Mouse (Mus musculus): ENCODE data around the gene Eepd1.

DNA sequence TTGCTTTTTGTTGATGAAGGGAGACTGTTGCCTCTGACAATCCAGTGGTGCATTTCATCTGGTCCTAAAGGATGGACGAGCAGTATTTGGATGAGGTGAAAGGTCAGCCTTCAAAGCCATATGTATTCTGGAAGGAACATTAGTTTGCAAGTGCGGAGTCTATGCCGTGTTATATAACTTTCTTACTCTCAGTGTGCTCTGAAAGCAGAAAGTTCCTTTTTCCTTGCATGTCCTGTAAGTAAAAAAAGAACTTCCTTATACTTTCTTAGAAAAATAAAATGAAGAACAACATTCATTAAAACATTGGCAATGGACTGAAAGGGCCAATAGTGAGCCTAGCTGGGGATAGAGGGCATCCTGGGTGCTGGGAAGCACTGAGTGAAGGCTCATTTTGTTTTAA lies 50.8 kb downstream of the Eepd1 start:
- no peak for TF ChIP-seq CTCF (IDR thresholded peaks at IDR 0.05; ENCODE audit: borderline replicate concordance, control insufficient read depth, extremely low read depth, insufficient read depth, low read length, poor library complexity)
- no peak for TF ChIP-seq POLR2A (IDR thresholded peaks at IDR 0.05; ENCODE audit: control insufficient read depth, extremely low read depth, insufficient read depth, low read length, poor library complexity)

Data from thymus, adult 2 months (tissue).